Mouse (Mus musculus) heart, embryonic 11.5 days (tissue): ENCODE data around the gene Slc51a. TPM values are rescaled to one million over a fixed set of nuclear protein-coding genes. Genes with fewer than 3 reads are reported as not detected.
A peak's percentile ranks its signal among the peaks of the same experiment; 100 is the strongest.

Experiments
- ATAC-seq: fragments of 200-750 bp; cut with Nextera tagmentation; replicated peaks from 2 replicates; pipeline ENCODE4 v1.8.0; 2017; ENCODE audit warnings: moderate library complexity; ENCODE audit not compliant: insufficient number of reproducible peaks, low FRiP score, low TSS enrichment
- H3K27ac ChIP-seq: fragments of 300-500 bp; sonication (generic); 2 replicates; pipeline ENCODE4 v1.5.1; 2014; ENCODE audit warnings: mild to moderate bottlenecking, low read depth, low read length
- H3K27me3 ChIP-seq: fragments of 300-500 bp; sonication (generic); 2 replicates; pipeline ENCODE4 v1.6.1; 2014; ENCODE audit warnings: mild to moderate bottlenecking, low read length, mixed read lengths; ENCODE audit not compliant: control insufficient read depth, insufficient read depth
- H3K36me3 ChIP-seq: fragments of 300-500 bp; sonication (generic); 2 replicates; pipeline ENCODE4 v1.6.1; 2014; ENCODE audit warnings: mild to moderate bottlenecking, low read length, moderate library complexity, mixed read lengths; ENCODE audit not compliant: control insufficient read depth, insufficient read depth
- H3K4me1 ChIP-seq: fragments of 300-500 bp; sonication (generic); 2 replicates; pipeline ENCODE4 v1.6.1; 2014; ENCODE audit warnings: low read length; ENCODE audit not compliant: control insufficient read depth, insufficient read depth
- H3K4me2 ChIP-seq: fragments of 300-500 bp; sonication (generic); 2 replicates; pipeline ENCODE4 v1.6.1; 2014; ENCODE audit warnings: mild to moderate bottlenecking, moderate library complexity
- H3K4me3 ChIP-seq: fragments of 300-500 bp; sonication (generic); 2 replicates; pipeline ENCODE4 v1.5.1; 2014; ENCODE audit warnings: low read depth, low read length
- H3K9ac ChIP-seq: fragments of 300-500 bp; sonication (generic); 2 replicates; pipeline ENCODE4 v1.6.1; 2014; ENCODE audit warnings: mild to moderate bottlenecking, low read depth, low read length, moderate library complexity
- H3K9me3 ChIP-seq: fragments of 300-500 bp; sonication (generic); replicated peaks from 2 replicates; pipeline ENCODE4 v1.6.1; 2016; ENCODE audit warnings: low read length; ENCODE audit not compliant: control insufficient read depth
- WGBS: fragments of 180-500 bp; shearing (Covaris S2); extraction: QIAGEN DNeasy Blood & Tissue Kit; methylation state at CpG from one replicate; pipeline ENCODE4 v1.1.7; 2014; ENCODE audit not compliant: insufficient replicate concordance; 5-methylcytosine and 5-hydroxymethylcytosine counted together
- polyA plus RNA-seq: library from polyadenylated mRNA; unstranded; fragments of >200 nt; fragmentation: Nextera tagmentation; extraction: Ambion mirVana; gene quantifications from 2 replicates; pipeline ENCODE4 v1.2.1, GENCODE M21; 2014

Slc51a gene
- polyA plus RNA-seq, 1 experiment from 2014 or later, result 3.2 TPM

DNA sequence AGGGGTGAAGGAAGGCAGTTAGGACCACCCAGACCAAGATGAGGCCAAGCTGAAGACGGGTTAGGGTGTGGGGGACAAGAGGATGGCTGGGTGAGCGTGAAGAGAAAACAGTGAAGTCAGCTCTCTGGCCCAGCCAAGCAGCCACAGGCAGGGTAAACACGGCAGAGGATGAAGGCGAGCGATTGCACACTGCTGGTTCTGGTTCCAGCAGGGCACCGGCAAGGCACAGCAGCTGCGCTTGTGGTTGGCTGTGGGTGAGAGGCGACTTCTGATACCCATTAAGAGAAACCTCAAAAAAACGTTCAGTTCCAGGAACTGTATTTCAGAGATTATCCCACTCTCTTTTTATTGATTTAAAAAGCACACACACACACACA lies 32.7 kb upstream of the Slc51a start:
- no peaks in the 10 kb centered on the region for H3K9me3 ChIP-seq
- no peaks in the 10 kb centered on the region for H3K27me3 ChIP-seq
- H3K4me1 ChIP-seq, result peaks cover 17% of the 10 kb centered on the region
- no peak overlapping the region for H3K9ac ChIP-seq
- ATAC-seq, result no peak
- H3K36me3 ChIP-seq, result no peaks in the 10 kb centered on the region
- H3K27ac ChIP-seq, result no peak overlapping the region
- WGBS, result 67% methylated on average over 9 of the region's 9 CpGs
- H3K4me3 ChIP-seq, result no peak overlapping the region
- H3K4me2 ChIP-seq, result no peak overlapping the region

DNA sequence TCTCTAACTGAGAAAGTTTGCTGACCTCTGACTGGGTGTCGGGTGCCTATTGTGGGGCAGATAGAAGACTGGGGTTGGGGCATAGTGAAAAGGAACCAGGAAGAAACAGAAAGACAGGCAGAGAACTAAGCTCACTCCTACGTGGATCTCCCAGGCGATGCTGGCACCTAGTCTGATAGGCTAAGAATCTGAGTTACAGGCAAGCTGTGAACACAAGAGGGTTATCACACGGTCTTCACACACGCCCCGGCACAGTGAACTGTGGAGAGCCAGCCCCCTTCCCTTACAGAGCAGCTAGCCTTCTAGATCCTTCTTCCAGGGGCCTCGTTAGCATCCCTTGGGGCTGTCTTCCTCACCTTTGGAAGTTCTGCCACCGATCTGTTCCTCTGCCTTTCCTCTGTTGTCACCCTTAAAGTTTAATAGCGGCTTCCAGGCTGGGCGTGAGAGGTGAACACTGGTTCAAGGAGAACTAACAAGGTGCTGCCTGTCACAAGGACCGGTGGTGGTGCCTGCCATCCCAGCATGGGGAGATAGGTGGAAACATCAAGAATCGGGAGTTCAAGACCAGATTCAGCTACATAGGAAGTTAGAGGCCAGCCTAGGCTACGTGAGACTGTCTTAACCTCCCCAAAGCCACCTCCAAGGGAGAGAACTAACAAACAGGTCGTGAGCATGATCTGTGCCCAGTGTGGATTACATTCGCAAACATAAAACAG lies 32.1 kb upstream of the Slc51a start:
- no peak for ATAC-seq
- H3K4me1 ChIP-seq, result peaks cover 17% of the 10 kb centered on the region
- 71% methylated on average over 15 of the region's 15 CpGs for WGBS
- no peaks in the 10 kb centered on the region for H3K9me3 ChIP-seq
- H3K9ac ChIP-seq, result no peak overlapping the region
- no peaks in the 10 kb centered on the region for H3K36me3 ChIP-seq
- H3K4me2 ChIP-seq, result no peak overlapping the region
- H3K27ac ChIP-seq, result no peak overlapping the region
- no peak overlapping the region for H3K4me3 ChIP-seq
- H3K27me3 ChIP-seq, result no peaks in the 10 kb centered on the region

DNA sequence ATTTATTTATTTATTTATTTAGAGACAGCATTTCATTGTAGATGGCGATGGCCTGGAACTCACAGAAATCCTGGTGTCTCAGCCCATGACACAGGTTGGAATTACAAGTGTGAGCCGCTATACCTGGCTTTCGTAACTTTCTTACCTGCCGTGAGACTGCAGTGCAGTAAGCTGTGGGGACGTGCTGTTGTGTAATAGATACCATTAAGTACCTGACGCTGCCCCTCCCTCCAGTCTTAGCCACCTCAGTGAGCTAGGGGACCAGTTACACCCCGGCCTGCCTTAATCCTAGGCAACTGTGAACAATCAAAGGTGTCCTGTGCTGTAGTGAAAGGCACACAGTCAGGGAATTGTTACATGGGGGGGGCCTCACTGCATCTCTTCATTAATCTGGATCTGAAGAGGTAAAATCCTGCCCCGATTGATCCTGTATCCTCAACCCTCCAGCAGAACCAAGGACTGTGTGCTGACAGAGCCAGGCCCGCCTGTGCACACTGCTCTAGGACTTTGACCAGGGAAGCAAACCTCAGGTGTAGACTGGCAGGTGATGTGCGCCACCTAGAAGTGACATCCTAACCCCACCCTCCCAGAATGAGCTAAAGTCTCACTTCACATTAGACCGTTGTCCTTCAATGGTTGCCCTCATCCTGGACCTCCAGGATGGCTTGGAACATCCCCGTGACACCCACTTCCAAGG lies 30.3 kb upstream of the Slc51a start:
- H3K4me3 ChIP-seq, result no peak overlapping the region
- no peak overlapping the region for H3K4me2 ChIP-seq
- no peaks in the 10 kb centered on the region for H3K27me3 ChIP-seq
- no peak overlapping the region for H3K9ac ChIP-seq
- no peaks in the 10 kb centered on the region for H3K36me3 ChIP-seq
- 77% methylated on average over 12 of the region's 12 CpGs for WGBS
- H3K9me3 ChIP-seq, result no peaks in the 10 kb centered on the region
- peaks cover 13% of the 10 kb centered on the region for H3K4me1 ChIP-seq
- no peak overlapping the region for H3K27ac ChIP-seq
- ATAC-seq, result no peak

DNA sequence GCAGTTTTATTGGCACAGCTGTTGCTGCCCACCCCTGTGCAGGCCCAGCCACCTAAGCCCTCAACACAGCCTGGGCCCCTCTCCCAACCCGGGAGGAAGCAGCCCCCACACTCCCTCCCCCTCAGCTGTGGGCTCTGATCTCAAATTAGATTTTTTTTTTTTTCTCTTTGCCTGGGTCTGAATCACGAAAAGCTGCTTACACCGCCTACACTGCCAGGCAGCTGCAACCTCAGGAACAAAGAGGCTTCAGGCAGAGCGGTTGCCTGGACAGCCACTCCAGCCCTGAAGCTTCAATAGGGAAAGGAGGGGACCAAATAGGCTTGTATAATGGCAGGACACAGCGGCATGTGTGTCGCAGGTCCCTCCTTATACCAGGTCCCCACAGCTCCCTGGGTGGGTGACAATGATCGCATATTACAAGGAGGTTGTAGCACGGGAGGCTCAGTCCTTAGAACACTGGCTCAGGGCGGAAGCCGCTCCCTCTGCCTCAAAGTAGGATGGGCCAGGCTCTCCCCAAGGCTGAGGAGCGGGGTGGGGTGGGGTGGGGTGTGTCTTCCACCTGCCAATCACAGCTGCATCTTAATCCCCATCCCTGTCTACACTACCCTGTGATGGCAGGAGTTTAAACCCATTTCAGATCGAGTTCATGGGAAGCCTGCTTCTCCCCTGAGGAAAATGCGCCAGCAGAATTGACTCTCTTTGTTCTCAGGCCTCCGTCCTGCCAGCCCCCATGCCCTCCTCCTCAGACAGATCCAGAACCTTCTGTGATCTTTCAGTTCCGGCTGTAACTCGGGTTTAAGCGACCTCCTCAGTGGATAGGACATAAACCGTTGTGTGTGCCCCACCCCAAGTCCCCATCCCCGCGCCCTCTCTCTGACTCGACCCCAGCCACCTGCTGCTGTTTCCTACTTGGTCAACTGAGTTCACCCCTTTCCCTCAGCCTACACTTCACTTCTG lies 28.6 kb upstream of the Slc51a start:
- Histone ChIP-seq H3K4me2 (peak overlapping the region; percentile 15; the same call in 1 of the 2 replicates), H3K27me3 (no peaks in the 10 kb centered on the region), H3K9me3 (no peaks in the 10 kb centered on the region), H3K4me1 (peaks cover 5% of the 10 kb centered on the region), H3K9ac (peak overlapping the region; percentile 25), H3K27ac (peak overlapping the region; percentile 10; the same call in 1 of the 2 replicates), H3K4me3 (no peak overlapping the region), H3K36me3 (no peaks in the 10 kb centered on the region)
- ATAC-seq, result peak; percentile 88
- WGBS, result 28% methylated on average over 21 of the region's 21 CpGs

DNA sequence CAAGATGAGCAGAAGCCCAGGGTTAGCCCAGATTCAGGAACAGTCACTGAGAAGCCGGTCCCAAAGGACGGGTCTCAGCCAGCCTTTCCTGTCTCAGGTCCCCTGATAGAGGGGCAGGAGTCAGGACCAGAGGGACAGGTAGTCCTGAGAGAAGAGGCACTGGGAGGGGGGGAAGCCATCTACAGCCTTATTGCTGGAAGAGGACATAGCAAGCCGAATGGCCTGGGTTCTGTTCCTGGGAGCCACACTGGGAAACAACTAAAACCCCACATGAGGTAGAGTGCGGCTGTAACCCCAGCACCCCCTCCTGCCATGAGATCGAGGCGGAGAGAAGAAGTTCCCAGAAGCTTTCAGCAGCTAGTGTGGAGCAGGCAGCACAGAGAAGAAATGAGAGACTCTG lies 26.3 kb upstream of the Slc51a start:
- no peak for ATAC-seq
- Histone ChIP-seq H3K4me3 (no peak overlapping the region), H3K4me1 (peaks cover 23% of the 10 kb centered on the region), H3K27ac (no peak overlapping the region), H3K36me3 (no peaks in the 10 kb centered on the region), H3K4me2 (no peak overlapping the region), H3K9ac (no peak overlapping the region), H3K9me3 (no peaks in the 10 kb centered on the region), H3K27me3 (no peaks in the 10 kb centered on the region)
- WGBS, result 91% methylated on average over 6 of the region's 6 CpGs

DNA sequence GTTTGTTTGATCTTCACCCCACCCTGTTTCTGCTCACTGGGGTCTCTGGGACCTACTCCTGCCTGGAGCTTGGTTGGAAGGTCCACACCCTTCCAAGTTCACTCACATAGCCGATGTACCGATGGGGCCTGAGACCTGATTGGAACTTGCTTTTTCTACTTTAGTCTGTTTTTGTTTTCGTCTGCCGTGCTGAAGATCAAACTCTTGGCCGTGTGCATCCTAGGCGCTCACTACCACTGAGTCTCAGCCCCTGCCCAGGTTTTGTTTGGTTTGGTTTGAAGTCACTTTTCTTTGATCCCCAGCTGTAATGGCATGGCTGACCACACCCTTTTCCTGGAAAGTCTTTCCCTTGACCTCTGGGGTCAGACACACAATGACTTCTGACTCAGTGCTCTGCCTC lies 25.7 kb upstream of the Slc51a start:
- no peak overlapping the region for H3K4me2 ChIP-seq
- no peak overlapping the region for H3K9ac ChIP-seq
- H3K9me3 ChIP-seq, result no peaks in the 10 kb centered on the region
- H3K4me1 ChIP-seq, result peaks cover 28% of the 10 kb centered on the region
- WGBS, result 94% methylated on average over 6 of the region's 6 CpGs
- H3K4me3 ChIP-seq, result no peak overlapping the region
- ATAC-seq, result no peak
- no peaks in the 10 kb centered on the region for H3K36me3 ChIP-seq
- H3K27ac ChIP-seq, result no peak overlapping the region
- H3K27me3 ChIP-seq, result no peaks in the 10 kb centered on the region

DNA sequence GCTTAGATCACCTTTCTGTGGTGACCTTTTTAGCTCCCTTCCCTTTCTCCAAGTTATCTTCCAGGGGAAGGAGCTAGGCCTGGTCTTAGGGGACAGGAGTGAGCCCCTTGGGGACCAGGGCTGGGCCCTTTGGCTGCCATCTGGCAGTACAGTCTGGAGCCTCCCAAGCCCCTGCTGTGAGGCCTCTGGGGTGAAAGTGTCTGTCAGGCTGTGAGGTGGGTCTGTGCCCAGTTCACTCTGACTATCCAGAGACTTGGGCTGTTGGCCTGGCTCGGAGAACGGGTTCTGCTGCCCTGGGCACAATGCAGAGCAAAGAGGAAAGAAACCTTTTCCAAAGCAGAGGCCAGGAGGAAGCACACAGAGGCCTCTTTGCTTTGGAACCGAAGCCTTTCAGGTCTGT lies 25.2 kb upstream of the Slc51a start:
- WGBS, result 80% methylated on average over 3 of the region's 3 CpGs
- no peak overlapping the region for H3K9ac ChIP-seq
- H3K27me3 ChIP-seq, result no peaks in the 10 kb centered on the region
- H3K4me3 ChIP-seq, result no peak overlapping the region
- H3K36me3 ChIP-seq, result no peaks in the 10 kb centered on the region
- no peak overlapping the region; the same call in 1 of the 2 replicates for H3K27ac ChIP-seq
- peaks cover 30% of the 10 kb centered on the region for H3K4me1 ChIP-seq
- no peaks in the 10 kb centered on the region for H3K9me3 ChIP-seq
- H3K4me2 ChIP-seq, result no peak overlapping the region
- no peak for ATAC-seq

DNA sequence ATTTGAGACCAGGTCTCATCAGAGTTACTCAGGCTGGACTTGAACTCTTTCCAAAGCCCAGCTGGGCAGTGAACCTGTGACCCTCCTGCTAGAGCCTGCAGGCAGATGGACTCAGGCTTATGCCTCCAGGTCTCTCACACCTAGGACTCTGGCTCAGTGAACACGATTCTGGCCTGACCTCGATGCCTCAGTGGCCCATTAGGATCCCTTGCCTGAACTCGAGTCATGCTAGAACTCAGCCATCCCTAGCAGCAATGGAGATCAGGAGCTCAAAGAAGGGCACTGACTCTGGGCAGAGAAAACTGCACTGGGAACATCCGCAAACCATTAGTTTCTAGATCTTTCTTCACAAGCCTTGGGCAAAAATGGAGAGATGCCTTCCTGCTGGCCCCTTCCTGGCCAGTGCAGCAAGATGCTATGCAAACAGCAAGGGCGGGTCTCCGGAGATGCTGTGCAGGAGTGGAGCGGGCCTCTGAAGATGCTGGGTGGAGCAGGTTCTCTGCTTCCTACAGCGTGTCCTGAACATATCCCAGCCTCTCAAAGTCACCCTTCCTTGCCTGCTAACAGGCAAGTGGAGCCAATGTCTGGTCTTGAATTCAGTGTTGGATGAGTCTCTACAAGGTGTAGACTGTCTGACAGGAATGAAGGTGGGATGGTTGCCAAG lies 24.3 kb upstream of the Slc51a start:
- 82% methylated on average over 8 of the region's 8 CpGs for whole genome bisulfite sequencing
- H3K27me3 ChIP-seq, result no peaks in the 10 kb centered on the region
- H3K36me3 ChIP-seq, result no peaks in the 10 kb centered on the region
- peak overlapping the region; percentile 64; the same call in 1 of the 2 replicates for H3K9ac ChIP-seq
- ATAC-seq, result no peak
- H3K4me3 ChIP-seq, result no peak overlapping the region
- peaks cover 35% of the 10 kb centered on the region for H3K4me1 ChIP-seq
- H3K4me2 ChIP-seq, result no peak overlapping the region; the same call in 1 of the 2 replicates
- no peaks in the 10 kb centered on the region for H3K9me3 ChIP-seq
- H3K27ac ChIP-seq, result peak overlapping the region; percentile 94
